Mouse (Mus musculus) heart, adult 9 months (tissue): ENCODE data around the gene Gbp2b.
"Not testable (repeated sequence)": the region's sequence is repeated elsewhere in the genome, so short reads cannot be mapped to it uniquely, and the experiment has no call there.

Source experiments
- DNase-seq, 2 experiments: peaks; one replicate each; pipeline ENCODE4 v3.0.0; 2022; ENCODE audit warnings: low spot score in 2 of 2

The Gbp2b gene

DNA sequence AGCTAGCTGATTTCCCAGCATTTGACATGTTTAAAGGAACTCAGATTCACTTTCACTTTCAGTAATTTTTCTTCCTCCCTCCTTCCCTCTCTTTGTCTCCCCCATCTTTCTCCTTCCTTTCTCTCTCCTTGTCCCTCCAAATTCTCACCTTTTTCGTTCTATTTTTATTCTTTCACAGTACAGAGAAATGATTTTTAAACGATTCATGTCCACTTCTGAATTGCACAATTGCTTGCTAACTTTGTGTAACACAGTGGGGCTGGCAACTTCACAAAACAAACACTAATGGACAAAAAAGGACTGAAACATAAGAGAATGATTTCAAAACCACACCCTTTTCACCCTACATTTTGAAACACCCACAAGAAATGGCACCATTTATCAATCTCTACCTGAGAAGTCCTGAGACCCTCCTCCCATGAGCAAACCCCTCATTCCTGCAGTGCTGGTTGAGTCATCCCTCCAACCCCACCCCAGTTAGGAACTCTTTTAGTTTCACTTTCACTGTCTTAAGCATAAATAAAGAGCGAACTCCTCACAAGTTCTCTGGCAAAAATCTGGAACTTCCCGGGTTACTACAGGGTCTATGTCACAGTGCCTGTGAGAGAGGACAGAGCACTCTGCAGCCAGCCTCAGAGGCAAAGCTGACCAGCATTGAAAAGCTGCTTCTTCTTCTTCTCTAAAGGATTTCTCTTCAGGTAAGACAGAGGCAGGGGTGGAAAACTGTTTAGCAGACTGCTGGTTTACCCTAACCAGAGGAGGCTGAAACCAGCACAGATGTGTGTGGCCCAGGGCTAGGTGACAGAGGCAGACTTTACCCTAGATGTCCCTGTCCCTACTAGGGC lies 25.7 kb downstream of the Gbp2b start, which contains the start of gene Gbp2:
Gene Gbp2 (plus strand): TSS at position 492 of the 845 bp plus-strand sequence.
- DNase-seq, result peak; percentile 78 to 82

DNA sequence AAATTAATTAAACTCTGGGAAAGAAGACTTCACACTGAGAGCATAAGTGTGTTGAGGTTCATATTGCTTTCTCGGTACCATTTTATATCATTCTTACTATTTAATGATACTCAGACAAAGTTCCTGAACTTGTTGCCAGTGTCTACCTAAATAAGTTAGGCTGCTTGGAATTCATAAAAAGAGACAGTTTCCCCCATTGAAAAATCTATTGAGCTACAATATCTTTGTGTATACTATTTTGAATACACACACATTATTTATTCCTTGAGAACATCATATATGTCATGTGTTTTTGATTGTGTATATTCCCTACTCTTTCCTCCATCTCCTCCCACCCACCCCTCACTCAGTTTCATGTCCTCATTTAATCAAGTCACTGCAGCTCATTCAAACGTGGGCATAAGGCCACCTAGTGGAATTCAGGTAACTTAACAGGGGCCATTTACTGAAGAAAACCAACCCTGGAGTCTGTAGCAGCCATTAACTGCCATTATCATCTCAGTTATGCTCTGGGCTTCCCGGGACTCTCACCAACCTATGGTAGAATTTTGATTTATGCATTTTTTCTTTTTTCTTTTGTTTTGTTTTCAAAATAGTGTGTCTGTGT lies 26.4 kb downstream of the Gbp2b start:
- no peak for DNase-seq

DNA sequence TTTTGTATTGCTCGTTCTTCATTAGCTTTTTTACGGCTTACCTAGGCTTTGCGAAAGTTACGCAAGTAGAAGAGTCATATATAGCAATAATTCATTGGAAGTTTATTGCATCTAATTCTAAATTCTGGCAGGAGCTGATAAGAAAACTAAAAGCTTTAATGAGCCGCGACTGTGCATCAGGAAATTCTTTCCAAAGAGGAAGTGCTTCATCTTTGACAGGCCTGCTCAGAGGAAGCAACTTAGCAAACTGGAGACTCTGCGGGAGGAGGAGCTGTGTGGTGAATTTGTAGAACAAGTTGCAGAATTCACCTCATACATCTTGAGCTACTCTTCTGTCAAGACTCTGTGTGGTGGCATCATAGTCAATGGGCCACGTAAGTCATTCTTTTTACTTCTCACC lies 35.7 kb downstream of the Gbp2b start:
- no peak for DNase-seq

DNA sequence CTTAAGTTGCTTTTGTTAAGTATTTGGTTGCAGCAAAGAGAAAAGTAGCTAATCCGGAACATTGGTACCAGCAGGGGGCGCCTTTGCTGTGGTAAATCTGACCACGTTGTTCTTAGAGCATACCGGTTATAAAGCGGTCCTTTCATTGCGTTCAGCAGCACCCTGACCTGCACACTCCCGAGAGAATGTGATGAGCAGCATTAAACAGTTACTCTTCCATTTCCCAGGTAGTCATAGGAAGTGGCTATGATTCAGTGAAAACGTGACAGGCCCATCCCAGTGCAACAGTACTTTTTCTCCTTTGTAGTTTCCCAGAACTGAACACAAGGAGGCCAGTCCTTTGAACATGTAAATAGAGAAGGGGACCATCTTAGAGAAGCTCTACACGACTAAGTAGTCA lies 45.6 kb downstream of the Gbp2b start:
- DNase-seq, result peak in 1 of 2 experiments; percentile 53

DNA sequence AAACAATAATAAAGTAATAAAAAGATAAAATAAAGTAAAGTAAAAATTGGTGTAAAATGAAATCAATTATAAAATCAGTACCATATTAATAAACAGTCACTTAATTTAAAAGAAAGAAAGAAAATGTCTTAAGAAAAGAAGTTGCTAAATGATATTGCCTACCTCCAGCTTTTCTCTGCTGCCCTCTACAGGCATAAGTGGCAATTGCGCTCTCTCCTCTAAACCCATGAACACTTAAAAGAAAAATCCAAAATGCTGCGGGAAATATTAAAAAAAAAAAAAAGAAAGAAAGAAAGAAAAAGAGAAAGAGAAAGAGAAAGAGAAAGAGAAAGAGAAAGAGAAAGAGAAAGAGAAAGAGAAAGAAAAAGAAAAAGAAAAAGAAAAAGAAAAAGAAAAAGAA lies 51.3 kb downstream of the Gbp2b start:
- DNase-seq, result peak in 1 of 2 experiments; percentile 43

DNA sequence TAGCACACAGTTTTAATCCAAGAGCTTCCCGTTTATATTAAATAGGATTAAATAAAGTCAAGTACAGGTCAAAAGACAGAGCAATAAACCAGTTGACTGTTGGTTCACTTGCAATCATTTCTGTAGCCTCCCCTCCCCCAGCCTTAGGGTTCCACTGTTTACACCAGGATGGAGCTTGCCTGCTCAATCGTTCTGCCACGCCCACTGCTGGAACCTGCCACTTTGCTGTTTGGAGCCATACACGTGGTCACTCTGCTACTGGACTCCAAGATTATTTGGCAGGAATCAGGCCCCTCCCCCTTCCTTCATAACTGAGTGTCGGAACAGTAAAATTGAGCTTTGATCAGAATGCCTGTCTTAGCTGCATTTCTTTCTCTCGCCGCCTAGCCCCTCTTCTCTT lies 53.2 kb downstream of the Gbp2b start:
- DNase-seq, result not testable (repeated sequence)

DNA sequence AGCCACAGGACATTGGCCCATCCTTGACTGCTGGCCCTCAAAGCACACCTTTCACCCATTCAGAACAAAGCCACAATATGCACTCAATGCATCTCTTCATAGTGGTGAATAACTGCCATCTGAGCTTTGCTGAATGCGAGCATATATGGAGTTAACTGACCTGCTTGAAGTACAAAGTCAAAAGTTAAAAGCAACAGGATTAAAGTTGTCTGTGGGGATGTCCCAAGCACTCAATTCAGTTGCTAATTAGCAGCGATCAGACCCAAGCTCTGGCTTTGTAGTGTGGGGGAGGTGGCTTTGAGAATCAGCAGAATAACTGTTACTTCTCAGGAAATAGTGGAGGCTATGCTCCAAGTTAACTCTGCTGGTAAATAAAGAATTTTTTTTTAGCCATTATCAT lies 55.6 kb downstream of the Gbp2b start:
- no peak for DNase-seq

DNA sequence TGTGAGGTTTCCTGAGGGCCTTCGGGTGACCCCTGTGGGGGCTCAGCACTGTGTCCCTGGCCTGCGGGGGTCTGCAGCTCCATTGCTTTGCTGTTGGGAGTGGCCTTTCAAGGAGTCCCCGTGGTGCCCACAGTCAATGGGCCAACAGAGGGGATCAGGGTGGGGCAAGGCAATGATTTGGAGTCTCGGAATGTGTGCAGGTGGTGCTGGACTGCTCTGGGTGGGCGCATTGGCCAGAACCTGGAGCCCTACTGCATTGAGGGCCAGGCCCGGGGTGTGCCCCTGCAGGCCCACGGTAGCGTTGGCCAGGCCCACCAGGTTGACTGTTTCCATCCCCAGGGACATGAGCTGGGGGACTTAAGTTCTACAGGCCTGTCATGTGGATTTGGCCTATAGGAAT lies 70.1 kb downstream of the Gbp2b start:
- no peak for DNase-seq
